Mouse (Mus musculus): ENCODE measurements around the gene Larp6. TPM values are rescaled to one million over a fixed set of nuclear protein-coding genes. Genes with fewer than 3 reads are reported as not detected.

Gene Larp6
- 0.06 and 0.08 TPM in 2 replicates for polyA plus RNA-seq (2015; fragmentation: Nextera tagmentation; extraction: Ambion mirVana)

DNA sequence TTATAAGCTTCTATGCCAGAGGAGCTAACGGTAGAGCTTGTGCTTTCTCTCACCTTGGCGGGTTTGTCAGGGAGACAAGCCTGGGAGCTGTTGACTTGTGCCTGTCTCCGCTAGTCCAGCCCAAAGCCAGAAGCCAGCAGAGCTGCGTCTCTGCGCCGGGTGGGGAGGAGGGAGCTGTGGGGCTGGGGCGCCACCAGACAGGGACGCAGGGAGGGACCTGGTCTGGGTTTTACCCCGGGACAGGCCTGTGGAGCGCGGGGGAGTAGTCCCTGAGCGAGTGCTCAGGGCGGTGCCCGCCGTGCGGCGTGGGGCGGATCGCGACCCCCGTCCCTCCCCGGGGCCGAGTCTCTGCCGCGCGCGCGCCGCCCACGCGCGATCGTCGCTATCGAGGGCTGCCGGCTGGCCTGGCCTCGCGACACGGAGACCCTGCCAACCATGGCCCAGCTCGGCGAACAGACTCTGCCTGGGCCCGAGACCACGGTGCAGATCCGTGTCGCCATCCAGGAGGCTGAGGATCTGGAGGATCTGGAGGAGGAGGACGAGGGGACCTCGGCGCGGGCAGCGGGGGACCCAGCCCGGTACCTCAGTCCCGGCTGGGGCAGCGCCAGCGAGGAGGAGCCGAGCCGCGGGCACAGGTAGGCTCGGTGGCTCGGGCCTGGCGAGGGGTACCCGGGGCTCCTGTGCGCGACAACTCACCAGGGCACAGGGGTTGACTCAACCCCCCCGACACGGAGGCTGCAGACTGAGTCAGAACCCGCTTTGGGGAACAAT is at the start of gene Larp6:
Gene Larp6, plus strand, starts transcription at position 219 of the 771 bp plus-strand sequence.
- peaks cover 30% of the 10 kb centered on the region for H3K27me3 ChIP-seq
- peak within 1 kb of the TSS; percentile 48 for H3K4me3 ChIP-seq (replicated peaks)
- H3K9me3 ChIP-seq (replicated peaks): no peaks in the 10 kb centered on the region
- ATAC-seq (ENCODE audit: low read depth) (no peak), DNase-seq (no peak)
- WGBS (ENCODE audit: insufficient replicate concordance): 3% methylated on average over 66 of the region's 66 CpGs
- H3K27ac ChIP-seq: no peak within 1 kb of the TSS
- no peaks in the 10 kb centered on the region for H3K4me1 ChIP-seq (replicated peaks)
- peak within 1 kb of the TSS; percentile 65 for H3K4me2 ChIP-seq
- peak within 1 kb of the TSS; percentile 39; the same call in 1 of the 2 replicates for H3K9ac ChIP-seq
- no peaks in the 10 kb centered on the region for H3K36me3 ChIP-seq

DNA sequence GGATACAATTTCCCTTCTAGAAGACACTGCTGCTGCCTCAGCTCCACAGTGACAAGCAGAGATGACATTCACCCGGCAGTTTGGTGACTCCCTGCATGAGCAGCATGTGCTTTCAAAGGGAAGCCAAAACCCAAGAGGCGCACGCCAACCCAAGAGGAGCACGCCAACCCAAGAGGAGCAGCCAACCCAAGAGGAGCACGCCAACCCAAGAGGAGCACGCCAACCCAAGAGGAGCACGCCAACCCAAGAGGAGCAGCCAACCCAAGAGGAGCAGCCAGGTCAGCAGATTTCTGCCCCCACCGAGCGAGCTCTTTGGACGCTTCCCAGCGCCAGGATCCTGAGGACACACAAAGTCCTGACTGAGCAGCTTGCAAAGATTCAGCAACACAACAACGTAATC is 48.4 kb upstream of the Larp6 start:
- H3K36me3 ChIP-seq: no peaks in the 10 kb centered on the region
- no peak overlapping the region for H3K4me2 ChIP-seq
- no peak overlapping the region for H3K9ac ChIP-seq
- no peak for ATAC-seq (ENCODE audit: low read depth)
- 81% methylated on average over 12 of the region's 12 CpGs for WGBS (ENCODE audit: insufficient replicate concordance)
- no peaks in the 10 kb centered on the region for H3K4me1 ChIP-seq (replicated peaks)
- DNase-seq: no peak
- H3K4me3 ChIP-seq (replicated peaks): no peak overlapping the region
- no peaks in the 10 kb centered on the region for H3K27me3 ChIP-seq
- no peak overlapping the region for H3K27ac ChIP-seq
- no peaks in the 10 kb centered on the region for H3K9me3 ChIP-seq (replicated peaks)

DNA sequence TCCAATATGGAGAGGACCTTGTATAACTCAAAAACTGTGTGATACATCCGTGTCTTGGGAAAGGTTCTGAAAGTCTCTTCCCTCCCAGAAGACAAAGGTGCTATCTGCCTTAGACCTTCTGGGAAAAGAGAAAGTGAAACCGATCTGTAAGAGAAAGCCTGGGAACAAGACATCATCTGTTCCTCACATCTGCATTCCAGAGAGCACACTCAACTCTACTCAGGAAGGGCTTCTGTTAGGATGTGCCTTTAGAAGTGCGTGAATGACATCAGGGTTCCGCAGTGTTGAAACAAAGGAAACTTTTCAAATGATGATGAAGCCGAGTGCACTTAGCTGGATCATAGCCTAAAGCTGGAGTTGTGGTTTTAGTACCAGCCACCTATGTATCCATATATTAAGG is 47.9 kb upstream of the Larp6 start:
- Histone ChIP-seq H3K9me3 (replicated peaks) (no peaks in the 10 kb centered on the region), H3K9ac (no peak overlapping the region), H3K4me3 (replicated peaks) (no peak overlapping the region), H3K27ac (no peak overlapping the region), H3K4me2 (no peak overlapping the region), H3K4me1 (replicated peaks) (no peaks in the 10 kb centered on the region), H3K27me3 (no peaks in the 10 kb centered on the region), H3K36me3 (no peaks in the 10 kb centered on the region)
- 67% methylated on average over 5 of the region's 5 CpGs for WGBS (ENCODE audit: insufficient replicate concordance)
- no peak for ATAC-seq (ENCODE audit: low read depth)
- DNase-seq: no peak

- ATAC-seq (ENCODE audit: low read depth) (no peak), DNase-seq (no peak)
- WGBS (ENCODE audit: insufficient replicate concordance): 68% methylated on average over 3 of the region's 3 CpGs
- Histone ChIP-seq H3K4me3 (replicated peaks) (no peak overlapping the region), H3K27ac (no peak overlapping the region), H3K27me3 (no peaks in the 10 kb centered on the region), H3K9me3 (replicated peaks) (no peaks in the 10 kb centered on the region), H3K4me2 (no peak overlapping the region), H3K4me1 (replicated peaks) (no peaks in the 10 kb centered on the region), H3K9ac (no peak overlapping the region), H3K36me3 (no peaks in the 10 kb centered on the region)
Measured at GRCm38 (mm10) chr9:60665535-60665934, 47.3 kb upstream of the Larp6 start.

DNA sequence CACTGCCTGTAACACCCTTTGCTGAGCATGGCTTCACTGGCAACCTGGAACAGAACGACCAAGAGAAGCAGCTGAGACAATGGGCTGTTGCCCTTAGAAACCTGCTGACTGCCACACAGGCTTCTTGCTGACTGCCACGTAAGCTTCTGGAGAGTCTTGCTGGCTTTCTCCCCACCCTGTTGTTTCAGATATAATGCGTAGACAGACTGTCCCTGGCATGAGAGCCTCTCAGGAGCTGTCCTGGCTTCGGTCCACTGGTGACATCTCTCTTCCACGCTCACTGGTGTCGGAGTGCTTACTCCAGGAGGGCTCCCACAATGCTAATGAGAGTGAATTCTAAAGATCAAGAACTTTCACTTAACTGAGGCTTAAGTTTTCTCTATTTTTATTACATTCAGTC is 43.9 kb upstream of the Larp6 start:
- no peak overlapping the region for H3K4me3 ChIP-seq (replicated peaks)
- no peaks in the 10 kb centered on the region for H3K4me1 ChIP-seq (replicated peaks)
- H3K36me3 ChIP-seq: no peaks in the 10 kb centered on the region
- no peaks in the 10 kb centered on the region for H3K9me3 ChIP-seq (replicated peaks)
- no peaks in the 10 kb centered on the region for H3K27me3 ChIP-seq
- no peak overlapping the region for H3K27ac ChIP-seq
- H3K9ac ChIP-seq: no peak overlapping the region
- H3K4me2 ChIP-seq: no peak overlapping the region
- 69% methylated on average over 6 of the region's 6 CpGs for WGBS (ENCODE audit: insufficient replicate concordance)
- DNase-seq (no peak), ATAC-seq (ENCODE audit: low read depth) (no peak)

DNA sequence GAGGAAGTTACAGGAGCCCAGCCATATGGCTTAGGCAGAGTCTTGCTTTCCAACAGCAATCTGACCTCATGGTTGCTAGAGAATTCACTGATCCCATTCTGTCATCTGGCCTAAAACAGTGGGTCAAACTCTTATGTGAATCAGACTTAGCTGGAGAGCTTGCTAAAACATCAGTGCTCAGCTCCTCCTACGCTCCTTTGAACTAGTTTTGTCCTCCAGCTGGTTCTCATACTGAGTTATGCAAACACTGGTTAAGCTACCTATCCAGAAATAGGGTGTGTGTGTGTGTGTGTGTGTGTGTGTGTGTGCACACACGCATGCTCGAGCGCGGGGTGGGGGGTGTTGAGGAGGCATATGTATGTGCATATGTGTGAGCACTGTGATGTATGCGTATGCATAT is 40.2 kb upstream of the Larp6 start:
- DNase-seq (no peak), ATAC-seq (ENCODE audit: low read depth) (no peak)
- H3K4me2 ChIP-seq: no peak overlapping the region
- H3K9me3 ChIP-seq (replicated peaks): no peaks in the 10 kb centered on the region
- H3K27ac ChIP-seq: no peak overlapping the region
- H3K4me3 ChIP-seq (replicated peaks): no peak overlapping the region
- WGBS (ENCODE audit: insufficient replicate concordance): 81% methylated on average over 6 of the region's 6 CpGs
- H3K9ac ChIP-seq: no peak overlapping the region
- no peaks in the 10 kb centered on the region for H3K4me1 ChIP-seq (replicated peaks)
- H3K27me3 ChIP-seq: no peaks in the 10 kb centered on the region
- H3K36me3 ChIP-seq: no peaks in the 10 kb centered on the region

GRCm38 (mm10) chr9:60674780-60675179 is 38.0 kb upstream of the Larp6 start:
- no peak overlapping the region for H3K4me3 ChIP-seq (replicated peaks)
- no peaks in the 10 kb centered on the region for H3K27me3 ChIP-seq
- no peak overlapping the region for H3K4me2 ChIP-seq
- ATAC-seq (ENCODE audit: low read depth) (no peak), DNase-seq (no peak)
- H3K9me3 ChIP-seq (replicated peaks): no peaks in the 10 kb centered on the region
- H3K4me1 ChIP-seq (replicated peaks): no peaks in the 10 kb centered on the region
- H3K27ac ChIP-seq: no peak overlapping the region
- H3K36me3 ChIP-seq: no peaks in the 10 kb centered on the region
- H3K9ac ChIP-seq: no peak overlapping the region

GRCm38 (mm10) chr9:60676429-60676828 is 36.4 kb upstream of the Larp6 start:
- no peak overlapping the region for H3K4me3 ChIP-seq (replicated peaks)
- H3K27me3 ChIP-seq: no peaks in the 10 kb centered on the region
- no peak overlapping the region for H3K27ac ChIP-seq
- WGBS (ENCODE audit: insufficient replicate concordance): 64% methylated on average over 4 of the region's 4 CpGs
- H3K9ac ChIP-seq: no peak overlapping the region
- no peaks in the 10 kb centered on the region for H3K9me3 ChIP-seq (replicated peaks)
- H3K36me3 ChIP-seq: no peaks in the 10 kb centered on the region
- H3K4me2 ChIP-seq: no peak overlapping the region
- no peak for DNase-seq
- no peak for ATAC-seq (ENCODE audit: low read depth)
- H3K4me1 ChIP-seq (replicated peaks): no peaks in the 10 kb centered on the region

- no peak for DNase-seq
- no peak overlapping the region for H3K4me3 ChIP-seq (replicated peaks)
- ATAC-seq (ENCODE audit: low read depth): no peak
- no peaks in the 10 kb centered on the region for H3K36me3 ChIP-seq
- no peaks in the 10 kb centered on the region for H3K4me1 ChIP-seq (replicated peaks)
- H3K9me3 ChIP-seq (replicated peaks): no peaks in the 10 kb centered on the region
- no peaks in the 10 kb centered on the region for H3K27me3 ChIP-seq
- H3K9ac ChIP-seq: no peak overlapping the region
- 34% methylated on average over 5 of the region's 5 CpGs for WGBS (ENCODE audit: insufficient replicate concordance)
- H3K27ac ChIP-seq: no peak overlapping the region
- no peak overlapping the region for H3K4me2 ChIP-seq
Measured at GRCm38 (mm10) chr9:60678913-60679312, 33.9 kb upstream of the Larp6 start.

DNA sequence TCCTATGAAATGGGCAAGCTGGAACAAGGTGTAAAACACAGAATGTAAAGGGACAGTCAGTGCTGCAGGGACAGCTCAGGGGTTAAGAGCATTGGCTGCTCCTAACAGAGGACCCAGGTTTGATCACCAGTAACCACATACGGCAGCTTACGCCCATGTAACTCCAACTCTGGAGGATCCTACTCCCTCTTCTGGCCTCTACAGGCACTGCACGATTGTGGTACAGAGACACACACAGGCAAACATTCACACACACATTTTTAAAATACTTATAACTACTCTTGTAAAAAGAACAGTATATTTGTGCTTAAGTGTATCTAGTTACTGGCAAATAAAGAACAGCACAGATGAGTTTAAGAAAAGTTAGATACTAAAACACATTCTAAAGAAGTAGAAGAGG is 31.8 kb upstream of the Larp6 start:
- WGBS (ENCODE audit: insufficient replicate concordance): 75% methylated on average over 3 of the region's 3 CpGs
- DNase-seq: no peak

DNA sequence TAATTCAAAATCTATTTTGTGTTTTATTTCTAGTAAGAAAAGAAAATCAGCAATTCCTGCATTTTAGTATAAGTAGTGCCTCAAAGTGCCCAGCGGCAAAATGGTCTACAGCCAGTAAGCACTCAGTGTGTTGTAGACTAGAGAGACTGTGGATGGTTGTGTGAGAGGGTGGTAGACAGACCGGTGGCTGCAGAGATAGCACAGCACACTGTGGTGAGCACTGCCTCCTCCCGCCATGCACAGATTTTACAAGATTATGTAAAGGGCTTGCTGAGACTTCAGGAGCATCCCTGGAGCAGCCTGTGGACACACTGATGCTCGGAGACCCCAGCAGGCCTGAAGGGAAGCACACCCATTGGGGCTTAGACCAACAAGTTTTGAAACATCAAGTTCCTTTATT is 30.0 kb upstream of the Larp6 start:
- DNase-seq: no peak
- Histone ChIP-seq H3K27ac (no peak overlapping the region), H3K9ac (no peak overlapping the region), H3K9me3 (replicated peaks) (no peaks in the 10 kb centered on the region), H3K4me1 (replicated peaks) (peaks cover 6% of the 10 kb centered on the region), H3K4me2 (no peak overlapping the region), H3K4me3 (replicated peaks) (no peak overlapping the region), H3K27me3 (no peaks in the 10 kb centered on the region), H3K36me3 (no peaks in the 10 kb centered on the region)
- ATAC-seq (ENCODE audit: low read depth): no peak
- 59% methylated on average over 4 of the region's 4 CpGs for WGBS (ENCODE audit: insufficient replicate concordance)

More for the DNA sequence above, 31.8 kb upstream of the Larp6 start:
- no peaks in the 10 kb centered on the region for H3K4me1 ChIP-seq (replicated peaks)
- no peaks in the 10 kb centered on the region for H3K36me3 ChIP-seq
- H3K27ac ChIP-seq: no peak overlapping the region
- no peak overlapping the region for H3K9ac ChIP-seq
- no peak overlapping the region for H3K4me3 ChIP-seq (replicated peaks)
- no peak for ATAC-seq (ENCODE audit: low read depth)
- no peaks in the 10 kb centered on the region for H3K9me3 ChIP-seq (replicated peaks)
- no peaks in the 10 kb centered on the region for H3K27me3 ChIP-seq
- no peak overlapping the region for H3K4me2 ChIP-seq

GRCm38 (mm10) chr9:60687415-60687814 is 25.4 kb upstream of the Larp6 start:
- no peak for ATAC-seq (ENCODE audit: low read depth)
- no peak for DNase-seq
- H3K27me3 ChIP-seq: no peaks in the 10 kb centered on the region
- peak overlapping the region; percentile 43 for H3K9ac ChIP-seq
- peaks cover 14% of the 10 kb centered on the region for H3K4me1 ChIP-seq (replicated peaks)
- H3K36me3 ChIP-seq: no peaks in the 10 kb centered on the region
- 6% methylated on average over 7 of the region's 7 CpGs for WGBS (ENCODE audit: insufficient replicate concordance)
- H3K27ac ChIP-seq: no peak overlapping the region
- peak overlapping the region; percentile 62 for H3K4me3 ChIP-seq (replicated peaks)
- H3K9me3 ChIP-seq (replicated peaks): no peaks in the 10 kb centered on the region
- peak overlapping the region; percentile 70 for H3K4me2 ChIP-seq
